Mouse (Mus musculus): ENCODE results near the gene Fgf10. TPM values are rescaled to one million over a fixed set of nuclear protein-coding genes. Genes with fewer than 3 reads are reported as not detected.

Gene Fgf10
- polyA plus RNA-seq, 1 experiment from 2014 or later, result 0.67 TPM

DNA sequence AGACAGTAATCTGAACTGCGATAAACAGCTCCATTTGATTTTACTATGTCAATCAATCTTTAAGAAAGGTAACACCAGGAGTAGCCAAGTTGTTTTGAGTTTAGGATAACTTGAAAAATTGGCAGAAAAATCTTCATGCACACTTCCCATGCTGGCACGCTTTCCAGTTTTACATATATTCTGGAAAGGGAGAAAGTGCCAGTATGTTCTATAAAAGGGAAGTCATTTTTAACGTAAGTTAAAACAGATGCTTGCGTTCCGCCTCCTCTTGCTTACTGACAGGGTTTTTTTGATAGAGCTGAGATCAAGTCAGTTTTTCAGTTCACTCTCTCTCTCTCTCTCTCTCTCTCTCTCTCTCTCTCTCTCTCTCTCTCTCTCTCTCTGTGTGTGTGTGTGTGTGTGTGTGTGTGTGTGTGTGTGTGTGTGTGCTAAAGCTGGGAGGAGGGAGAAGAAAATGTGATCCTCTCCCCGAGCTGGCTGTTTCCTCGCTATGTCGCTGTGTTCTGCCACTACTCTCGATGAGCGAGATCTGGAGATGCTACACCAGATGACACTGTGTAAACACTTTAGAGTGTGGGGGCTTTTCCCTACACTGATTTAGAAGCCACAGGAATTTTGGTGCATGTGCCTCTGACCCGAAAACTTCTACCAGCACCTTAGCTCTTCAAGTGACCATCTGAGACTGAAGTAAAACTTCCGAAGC lies 62.4 kb downstream of the Fgf10 start:
- Histone ChIP-seq H3K4me3 (replicated peaks) (no peak overlapping the region), H3K9me3 (no peaks in the 10 kb centered on the region), H3K4me1 (replicated peaks) (no peaks in the 10 kb centered on the region), H3K9ac (replicated peaks) (no peak overlapping the region), H3K27ac (no peak overlapping the region), H3K4me2 (replicated peaks) (no peak overlapping the region), H3K27me3 (no peaks in the 10 kb centered on the region), H3K36me3 (no peaks in the 10 kb centered on the region)
- ATAC-seq, result no peak
- 83% methylated on average over 12 of the region's 12 CpGs for WGBS

DNA sequence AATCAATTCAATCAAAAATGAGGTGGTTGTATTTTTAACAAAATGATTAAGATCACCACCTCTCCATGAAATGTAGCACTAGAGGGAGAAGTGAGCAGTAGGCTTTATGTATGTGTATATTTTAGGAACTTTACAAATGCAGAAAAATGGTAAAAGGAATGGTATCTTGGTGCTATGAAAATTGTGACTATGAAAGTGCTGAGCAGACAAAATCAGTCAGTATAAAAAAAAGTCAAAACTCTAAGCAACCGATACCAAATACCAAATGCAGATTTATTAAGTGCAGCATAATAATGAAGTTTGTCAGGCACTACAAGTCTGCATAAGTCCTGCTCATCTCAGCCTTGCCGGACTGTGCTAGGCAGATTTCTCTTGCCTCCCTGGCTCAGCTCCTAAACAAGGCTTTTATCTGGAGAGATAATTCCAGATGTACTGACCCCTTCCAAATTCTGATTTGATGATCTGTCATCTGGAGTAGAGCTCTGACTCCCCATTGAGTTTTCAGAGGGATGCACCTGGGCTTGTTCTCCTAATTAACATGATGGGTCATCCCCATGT lies 70.3 kb downstream of the Fgf10 start:
- ATAC-seq, result no peak
- Histone ChIP-seq H3K27ac (no peak overlapping the region), H3K4me2 (replicated peaks) (no peak overlapping the region), H3K9ac (replicated peaks) (no peak overlapping the region), H3K4me1 (replicated peaks) (no peaks in the 10 kb centered on the region), H3K27me3 (no peaks in the 10 kb centered on the region), H3K36me3 (no peaks in the 10 kb centered on the region), H3K4me3 (replicated peaks) (no peak overlapping the region), H3K9me3 (no peaks in the 10 kb centered on the region)
- 84% methylated on average over 2 of the region's 2 CpGs for WGBS

DNA sequence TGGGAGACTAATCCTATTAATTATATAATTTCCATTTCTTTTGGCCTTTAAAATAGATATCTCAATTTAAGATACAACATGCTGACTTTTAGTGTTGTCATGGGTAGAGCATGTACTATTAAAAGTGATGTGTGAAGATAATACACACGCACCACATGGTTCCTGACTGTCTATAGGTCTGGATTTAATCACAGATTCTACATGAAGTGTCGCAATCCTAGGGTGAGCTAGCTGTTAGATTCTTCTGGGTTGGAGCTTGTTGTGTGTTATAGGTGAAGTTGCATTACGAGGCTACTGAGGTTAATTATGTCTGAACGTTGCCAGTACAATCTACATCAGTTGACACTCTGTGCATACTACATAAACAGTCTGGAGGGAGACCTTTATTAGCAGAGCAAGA lies 73.2 kb downstream of the Fgf10 start:
- no peaks in the 10 kb centered on the region for H3K9me3 ChIP-seq
- 82% methylated on average over 4 of the region's 4 CpGs for WGBS
- H3K27me3 ChIP-seq, result no peaks in the 10 kb centered on the region
- H3K27ac ChIP-seq, result no peak overlapping the region
- no peak overlapping the region for H3K9ac ChIP-seq (replicated peaks)
- H3K4me2 ChIP-seq (replicated peaks), result no peak overlapping the region
- H3K4me3 ChIP-seq (replicated peaks), result no peak overlapping the region
- no peaks in the 10 kb centered on the region for H3K36me3 ChIP-seq
- no peaks in the 10 kb centered on the region for H3K4me1 ChIP-seq (replicated peaks)
- no peak for ATAC-seq

DNA sequence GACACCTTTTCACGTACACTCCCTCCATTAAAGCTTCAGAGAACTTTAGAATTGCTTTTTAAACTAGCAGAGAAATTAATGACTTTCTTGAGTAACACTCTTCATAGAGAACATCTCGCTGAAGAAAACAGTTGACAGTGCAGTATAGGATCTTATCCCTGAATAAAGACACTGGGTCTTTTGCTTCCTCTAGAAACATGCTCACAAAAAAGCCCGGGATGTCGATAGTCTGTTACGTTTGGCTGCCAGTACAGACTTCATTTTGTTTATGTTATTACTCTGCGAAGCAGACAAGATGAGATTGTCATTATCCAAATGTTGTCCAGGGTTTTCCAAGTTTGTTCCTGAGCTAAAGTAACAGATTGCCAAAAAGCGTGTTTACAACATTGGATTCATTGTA lies 75.2 kb downstream of the Fgf10 start:
- Histone ChIP-seq H3K9me3 (no peaks in the 10 kb centered on the region), H3K27ac (no peak overlapping the region), H3K27me3 (no peaks in the 10 kb centered on the region), H3K36me3 (no peaks in the 10 kb centered on the region), H3K9ac (replicated peaks) (no peak overlapping the region), H3K4me3 (replicated peaks) (no peak overlapping the region), H3K4me1 (replicated peaks) (no peaks in the 10 kb centered on the region), H3K4me2 (replicated peaks) (no peak overlapping the region)
- WGBS, result 93% methylated on average over 7 of the region's 7 CpGs
- ATAC-seq, result no peak

DNA sequence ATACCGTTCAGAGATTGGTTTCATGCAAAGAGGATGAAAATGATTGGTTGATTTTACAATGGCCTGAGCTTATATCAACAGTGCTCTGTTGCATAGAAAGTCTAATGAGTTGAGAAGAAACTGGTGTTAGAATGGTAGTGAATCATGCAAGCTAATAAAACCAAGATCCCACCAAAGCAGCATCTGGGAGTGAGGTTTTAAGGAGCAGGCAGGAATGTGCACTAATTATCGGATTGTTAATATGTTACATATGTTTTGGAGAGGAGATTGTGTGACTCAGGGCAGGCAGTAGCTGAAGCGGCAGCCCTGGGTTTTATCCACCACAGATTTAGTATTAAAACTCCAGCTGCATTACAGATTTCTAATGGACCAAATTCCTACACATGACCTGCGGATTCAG lies 76.8 kb downstream of the Fgf10 start:
- no peak for ATAC-seq
- WGBS, result 77% methylated on average over 4 of the region's 4 CpGs
- Histone ChIP-seq H3K4me2 (replicated peaks) (no peak overlapping the region), H3K36me3 (no peaks in the 10 kb centered on the region), H3K27ac (no peak overlapping the region), H3K9me3 (no peaks in the 10 kb centered on the region), H3K4me3 (replicated peaks) (no peak overlapping the region), H3K9ac (replicated peaks) (no peak overlapping the region), H3K4me1 (replicated peaks) (no peaks in the 10 kb centered on the region), H3K27me3 (no peaks in the 10 kb centered on the region)

DNA sequence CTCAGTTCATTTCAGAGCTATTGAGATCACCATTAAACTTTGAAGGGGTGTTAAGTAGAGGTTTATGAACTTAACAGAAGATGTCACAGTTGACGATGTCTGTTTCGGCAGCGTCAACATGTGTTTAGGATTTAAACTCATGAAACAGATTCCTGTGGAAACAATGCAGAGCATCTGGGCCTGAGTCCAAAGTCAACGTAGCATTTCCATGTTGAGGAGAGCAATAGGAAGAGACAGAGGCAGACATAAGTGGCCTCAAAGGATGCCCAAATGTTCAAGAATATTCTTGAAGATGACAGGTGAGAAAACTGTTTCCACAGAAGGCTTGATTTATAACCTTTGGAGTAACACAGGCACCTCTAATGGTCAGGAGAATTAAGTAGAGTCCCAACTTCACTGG lies 84.4 kb downstream of the Fgf10 start:
- Histone ChIP-seq H3K36me3 (no peaks in the 10 kb centered on the region), H3K4me1 (replicated peaks) (no peaks in the 10 kb centered on the region), H3K27ac (no peak overlapping the region), H3K27me3 (no peaks in the 10 kb centered on the region), H3K4me3 (replicated peaks) (no peak overlapping the region), H3K9me3 (no peaks in the 10 kb centered on the region), H3K4me2 (replicated peaks) (no peak overlapping the region), H3K9ac (replicated peaks) (no peak overlapping the region)
- WGBS, result 90% methylated on average over 4 of the region's 4 CpGs
- no peak for ATAC-seq

DNA sequence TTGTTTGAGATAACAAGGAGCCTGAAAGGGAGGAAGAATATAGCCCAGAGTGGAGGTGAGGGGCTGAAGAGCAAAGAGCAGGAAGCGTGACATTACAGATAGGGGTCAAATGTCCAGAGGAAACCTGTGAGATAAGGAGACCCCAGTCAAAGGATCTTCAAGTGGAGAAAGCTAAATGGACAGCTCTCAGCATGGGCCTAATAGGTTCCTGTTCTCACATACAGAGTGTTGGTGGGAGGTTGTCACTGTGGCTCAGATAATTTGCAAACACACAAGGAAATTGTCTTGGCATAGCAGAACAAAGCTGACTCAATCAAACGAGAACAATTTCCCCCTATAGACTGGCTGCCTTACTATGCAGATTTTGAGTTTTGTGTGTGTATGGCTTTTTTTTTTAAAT lies 89.4 kb downstream of the Fgf10 start:
- Histone ChIP-seq H3K4me2 (replicated peaks) (no peak overlapping the region), H3K27me3 (no peaks in the 10 kb centered on the region), H3K27ac (no peak overlapping the region), H3K4me3 (replicated peaks) (no peak overlapping the region), H3K9ac (replicated peaks) (no peak overlapping the region), H3K4me1 (replicated peaks) (no peaks in the 10 kb centered on the region), H3K9me3 (no peaks in the 10 kb centered on the region), H3K36me3 (no peaks in the 10 kb centered on the region)
- no peak for ATAC-seq
- WGBS, result 14% methylated on average over 2 of the region's 2 CpGs

DNA sequence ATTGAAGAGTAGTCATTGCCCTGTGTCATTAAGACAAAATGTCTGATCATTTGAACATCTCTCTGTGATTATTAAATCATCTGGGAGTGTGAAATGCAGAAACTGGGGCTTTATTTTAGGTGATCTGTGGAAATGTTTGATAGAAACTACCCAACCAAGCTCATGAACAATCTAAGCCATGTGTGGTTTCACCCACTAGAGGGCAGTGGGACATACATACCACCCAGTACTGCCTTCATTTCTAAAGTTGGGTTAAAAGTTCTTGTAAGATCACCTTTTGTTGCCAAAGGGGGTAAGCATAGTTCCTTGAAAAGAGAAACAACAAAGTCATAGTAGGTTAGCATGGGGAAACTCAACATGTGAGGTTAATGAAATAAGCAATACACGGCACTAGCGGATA lies 93.4 kb downstream of the Fgf10 start:
- WGBS, result 93% methylated on average over 2 of the region's 2 CpGs
- Histone ChIP-seq H3K27ac (no peak overlapping the region), H3K27me3 (no peaks in the 10 kb centered on the region), H3K4me2 (replicated peaks) (no peak overlapping the region), H3K9me3 (no peaks in the 10 kb centered on the region), H3K4me3 (replicated peaks) (no peak overlapping the region), H3K36me3 (no peaks in the 10 kb centered on the region), H3K4me1 (replicated peaks) (no peaks in the 10 kb centered on the region), H3K9ac (replicated peaks) (no peak overlapping the region)
- no peak for ATAC-seq

DNA sequence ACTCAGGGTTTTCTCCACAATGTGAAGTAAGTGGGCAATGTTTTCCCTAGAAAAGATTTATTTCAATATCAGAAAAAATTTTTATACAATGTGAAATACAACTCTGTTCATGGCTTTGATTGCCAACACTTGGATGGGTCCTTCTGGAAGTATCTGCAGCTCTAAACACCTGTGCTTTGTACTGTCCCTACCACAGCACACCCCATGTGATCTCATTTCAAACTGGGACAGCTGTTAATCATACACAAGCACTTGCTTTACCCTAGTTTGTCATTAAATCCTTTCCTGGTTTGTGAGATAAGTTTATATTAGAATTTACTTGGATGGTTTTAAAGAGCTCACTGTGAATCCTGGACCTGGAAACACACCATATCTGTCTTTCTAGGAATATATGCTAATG lies 102.6 kb downstream of the Fgf10 start:
- Histone ChIP-seq H3K27ac (no peak overlapping the region), H3K36me3 (no peaks in the 10 kb centered on the region), H3K9me3 (no peaks in the 10 kb centered on the region), H3K27me3 (no peaks in the 10 kb centered on the region), H3K4me3 (replicated peaks) (no peak overlapping the region), H3K9ac (replicated peaks) (no peak overlapping the region), H3K4me1 (replicated peaks) (no peaks in the 10 kb centered on the region), H3K4me2 (replicated peaks) (no peak overlapping the region)
- no peak for ATAC-seq

DNA sequence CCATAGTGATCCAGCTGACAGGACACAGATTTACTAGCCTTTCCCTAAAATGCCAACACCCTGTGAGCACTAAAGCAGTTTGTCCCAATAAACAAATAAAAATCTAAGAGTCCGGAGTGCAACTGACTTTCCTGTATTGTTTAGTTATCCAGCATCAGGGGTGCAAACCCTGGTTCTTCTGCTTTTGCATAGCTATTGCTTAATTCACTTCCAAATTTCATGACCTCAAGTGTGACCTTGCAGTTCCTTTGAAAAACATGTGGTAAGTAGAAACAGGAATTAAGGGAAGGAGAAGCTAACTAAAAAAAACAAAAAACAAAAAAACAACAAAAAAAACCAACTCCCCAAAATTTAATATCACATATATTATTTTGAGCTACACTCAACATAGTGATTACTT lies 105.6 kb downstream of the Fgf10 start:
- Histone ChIP-seq H3K4me2 (replicated peaks) (no peak overlapping the region), H3K9me3 (no peaks in the 10 kb centered on the region), H3K27ac (no peak overlapping the region), H3K4me1 (replicated peaks) (no peaks in the 10 kb centered on the region), H3K36me3 (no peaks in the 10 kb centered on the region), H3K27me3 (no peaks in the 10 kb centered on the region), H3K4me3 (replicated peaks) (no peak overlapping the region), H3K9ac (replicated peaks) (no peak overlapping the region)
- no peak for ATAC-seq
- WGBS, result 71% methylated on average over 1 of the region's 1 CpGs

DNA sequence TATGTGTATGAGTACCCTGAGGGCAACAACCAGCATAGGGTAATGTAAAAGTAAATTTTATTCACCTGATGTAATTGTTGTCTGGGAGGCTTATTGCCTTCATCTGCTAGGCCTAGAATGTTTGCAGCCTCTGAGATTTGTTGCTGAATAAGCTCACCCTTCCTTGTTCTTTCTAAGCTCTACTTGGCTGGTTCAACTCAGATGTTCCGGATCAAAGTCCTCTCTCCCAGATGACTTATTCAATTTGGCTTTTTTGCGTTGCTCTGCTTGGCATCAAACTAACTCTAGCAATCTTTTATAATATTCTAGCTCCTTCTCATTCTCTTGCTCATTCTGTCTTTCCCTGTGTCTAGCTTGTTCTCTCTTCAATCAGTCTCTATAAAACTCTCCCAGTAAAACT lies 109.6 kb downstream of the Fgf10 start:
- no peaks in the 10 kb centered on the region for H3K36me3 ChIP-seq
- no peak overlapping the region for H3K9ac ChIP-seq (replicated peaks)
- no peak overlapping the region for H3K4me3 ChIP-seq (replicated peaks)
- WGBS, result 88% methylated on average over 2 of the region's 2 CpGs
- no peak for ATAC-seq
- H3K27me3 ChIP-seq, result no peaks in the 10 kb centered on the region
- H3K4me1 ChIP-seq (replicated peaks), result no peaks in the 10 kb centered on the region
- no peaks in the 10 kb centered on the region for H3K9me3 ChIP-seq
- H3K4me2 ChIP-seq (replicated peaks), result no peak overlapping the region
- no peak overlapping the region for H3K27ac ChIP-seq

DNA sequence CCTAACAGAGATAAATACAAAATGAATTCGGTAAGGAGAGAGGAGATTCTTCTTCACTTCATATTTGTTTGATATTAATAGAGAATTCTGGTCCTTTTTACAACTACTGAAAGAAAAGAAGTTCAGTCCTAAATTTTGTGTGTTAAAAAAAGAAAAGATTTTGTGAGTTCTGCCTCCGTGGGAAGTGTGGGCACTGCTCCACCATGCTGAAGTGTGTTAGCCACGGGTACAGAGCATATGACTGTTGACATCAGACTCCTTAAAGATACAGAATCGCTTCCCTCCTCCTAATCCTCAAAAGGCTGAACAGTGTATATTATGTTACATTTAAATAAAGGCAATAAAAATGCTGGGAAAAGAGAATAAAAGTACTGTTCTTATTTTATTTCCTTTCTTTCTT lies 122.2 kb downstream of the Fgf10 start:
- Histone ChIP-seq H3K4me1 (replicated peaks) (no peaks in the 10 kb centered on the region), H3K27ac (no peak overlapping the region), H3K36me3 (no peaks in the 10 kb centered on the region), H3K9ac (replicated peaks) (no peak overlapping the region), H3K27me3 (no peaks in the 10 kb centered on the region), H3K4me2 (replicated peaks) (no peak overlapping the region), H3K9me3 (no peaks in the 10 kb centered on the region), H3K4me3 (replicated peaks) (no peak overlapping the region)
- 70% methylated on average over 4 of the region's 4 CpGs for WGBS
- no peak for ATAC-seq

DNA sequence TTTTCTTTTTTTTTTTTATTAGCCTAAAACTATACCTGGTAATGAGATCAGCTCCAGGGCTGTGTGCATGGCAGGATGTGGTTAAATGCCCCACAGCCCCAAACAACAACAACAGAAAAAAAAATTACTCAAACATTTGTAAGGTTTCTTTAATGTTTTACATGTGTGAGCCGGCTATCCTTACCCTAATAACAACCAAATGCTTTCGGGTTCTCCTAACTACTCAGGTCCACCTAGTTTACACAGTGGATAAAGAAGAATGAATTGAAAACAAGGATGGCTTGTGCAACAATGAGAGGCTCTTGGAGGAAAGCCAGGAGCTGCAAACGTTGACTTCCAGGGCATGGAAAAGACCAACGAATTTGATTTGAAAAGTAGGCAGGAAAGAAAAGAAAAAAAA lies 122.6 kb downstream of the Fgf10 start:
- no peak for ATAC-seq
- Histone ChIP-seq H3K27ac (no peak overlapping the region), H3K4me1 (replicated peaks) (no peaks in the 10 kb centered on the region), H3K27me3 (no peaks in the 10 kb centered on the region), H3K9ac (replicated peaks) (no peak overlapping the region), H3K4me3 (replicated peaks) (no peak overlapping the region), H3K36me3 (no peaks in the 10 kb centered on the region), H3K9me3 (0 out of 2 replicates have a peak, but pooled peaks cover 2% of the 10 kb centered on the region), H3K4me2 (replicated peaks) (no peak overlapping the region)
- 48% methylated on average over 4 of the region's 4 CpGs for WGBS

Measured in midbrain, embryonic 13.5 days (tissue).